Mouse (Mus musculus) hindbrain, embryonic 11.5 days (tissue): ENCODE measurements at regions not wholly inside any gene's neighbourhood (a gene's known extent, or its start where the extent isn't known, plus 50 kb on each side); places are given as distances from the start of the nearest gene placed in this dataset.
"Not testable (repeated sequence)": the region's sequence is repeated elsewhere in the genome, so short reads cannot be mapped to it uniquely, and the experiment has no call there.

ENCODE experiments used
- ATAC-seq: fragments of 200-750 bp; cut with Nextera tagmentation; 2 replicates; pipeline ENCODE4 v1.8.0; 2017; ENCODE audit warnings: mild to moderate bottlenecking, moderate TSS enrichment, moderate library complexity; ENCODE audit not compliant: low FRiP score
- DNase-seq: peaks from one replicate; pipeline ENCODE4 v3.0.0-alpha.2; 2015; ENCODE audit warnings: low spot score
- H3K27ac ChIP-seq: fragments of 300-500 bp; sonication (generic); 2 replicates; pipeline ENCODE4 v1.5.1; 2014; ENCODE audit warnings: mild to moderate bottlenecking, low read depth, low read length
- H3K27me3 ChIP-seq: fragments of 300-500 bp; sonication (generic); 2 replicates; pipeline ENCODE4 v1.6.1; 2014; ENCODE audit warnings: mild to moderate bottlenecking, low read length, moderate library complexity, mixed read lengths; ENCODE audit not compliant: control insufficient read depth, insufficient read depth
- H3K36me3 ChIP-seq: fragments of 300-500 bp; sonication (generic); 2 replicates; pipeline ENCODE4 v1.6.1; 2014; ENCODE audit warnings: mild to moderate bottlenecking, low read length, moderate library complexity, mixed read lengths; ENCODE audit not compliant: control insufficient read depth, insufficient read depth
- H3K4me1 ChIP-seq: fragments of 300-500 bp; sonication (generic); replicated peaks from 2 replicates; pipeline ENCODE4 v1.6.1; 2014; ENCODE audit warnings: low read length, mixed read lengths; ENCODE audit not compliant: control insufficient read depth, insufficient read depth
- H3K4me2 ChIP-seq: fragments of 300-500 bp; sonication (generic); replicated peaks from 2 replicates; pipeline ENCODE4 v1.6.1; 2014; ENCODE audit warnings: mild to moderate bottlenecking, low read depth, low read length
- H3K4me3 ChIP-seq: fragments of 300-500 bp; sonication (generic); 2 replicates; pipeline ENCODE4 v1.5.1; 2014; ENCODE audit warnings: low read depth, low read length
- H3K9ac ChIP-seq: fragments of 300-500 bp; sonication (generic); 2 replicates; pipeline ENCODE4 v1.6.1; 2014; ENCODE audit warnings: low read depth, low read length
- H3K9me3 ChIP-seq: fragments of 300-500 bp; sonication (generic); 2 replicates; pipeline ENCODE4 v1.6.1; 2016; ENCODE audit warnings: low read length; ENCODE audit not compliant: control insufficient read depth
- WGBS: fragments of 180-500 bp; shearing (Covaris S2); extraction: QIAGEN DNeasy Blood & Tissue Kit; methylation state at CpG from one replicate; pipeline ENCODE4 v1.1.7; 2014; 5-methylcytosine and 5-hydroxymethylcytosine counted together

DNA sequence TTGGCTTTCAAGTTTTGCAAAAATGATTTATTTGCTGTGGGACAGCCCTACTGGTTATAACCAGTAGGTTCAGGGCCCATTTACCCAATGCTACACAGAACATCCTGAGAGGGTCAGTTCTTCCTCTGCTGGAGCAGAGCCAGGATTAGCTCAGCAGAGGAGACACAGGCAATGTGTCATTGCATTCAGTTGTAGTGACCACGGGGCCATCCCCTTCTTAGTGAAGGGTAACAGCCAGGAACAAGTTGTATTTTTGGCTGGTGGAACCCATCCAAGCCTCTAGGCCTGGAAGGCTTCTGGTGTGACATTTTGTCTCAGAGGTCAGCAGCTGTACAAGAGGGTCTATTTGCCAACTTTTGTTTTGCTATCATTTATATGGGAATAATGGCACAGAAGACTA is 120.6 kb upstream of the Dlgap1 start:
- H3K9ac ChIP-seq: no peak overlapping the region
- H3K4me1 ChIP-seq: no peaks in the 10 kb centered on the region
- no peak overlapping the region for H3K4me2 ChIP-seq
- ATAC-seq (no peak), DNase-seq (no peak)
- no peak overlapping the region for H3K27ac ChIP-seq
- H3K4me3 ChIP-seq: no peak overlapping the region
- 83% methylated on average over 1 of the region's 1 CpGs for WGBS
- H3K27me3 ChIP-seq: no peaks in the 10 kb centered on the region
- H3K36me3 ChIP-seq: no peaks in the 10 kb centered on the region
- no peaks in the 10 kb centered on the region for H3K9me3 ChIP-seq

DNA sequence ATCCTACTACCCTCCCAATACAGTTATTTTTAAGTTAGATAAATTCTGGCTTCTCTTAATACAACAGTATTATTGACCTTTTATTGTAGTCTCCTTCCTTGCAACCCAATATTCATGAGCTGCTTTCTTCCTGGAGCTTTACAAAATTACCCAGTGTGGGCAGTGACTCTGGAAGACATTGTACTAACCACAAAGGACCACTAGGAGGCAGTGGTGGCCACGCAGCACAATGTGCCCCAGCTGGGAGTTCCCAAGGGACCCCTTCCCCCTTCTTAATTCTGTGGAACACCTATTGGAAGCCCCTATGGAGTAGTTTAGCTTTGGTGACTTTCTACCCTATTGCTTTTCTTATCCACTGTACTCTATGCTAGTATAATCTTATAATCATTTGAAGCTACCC is 118.8 kb upstream of the Dlgap1 start:
- Histone ChIP-seq H3K36me3 (no peaks in the 10 kb centered on the region), H3K9ac (no peak overlapping the region), H3K9me3 (no peaks in the 10 kb centered on the region), H3K4me3 (no peak overlapping the region), H3K27ac (no peak overlapping the region), H3K27me3 (no peaks in the 10 kb centered on the region), H3K4me1 (no peaks in the 10 kb centered on the region), H3K4me2 (no peak overlapping the region)
- DNase-seq: peak; percentile 20
- 17% methylated on average over 1 of the region's 1 CpGs for WGBS
- no peak for ATAC-seq

DNA sequence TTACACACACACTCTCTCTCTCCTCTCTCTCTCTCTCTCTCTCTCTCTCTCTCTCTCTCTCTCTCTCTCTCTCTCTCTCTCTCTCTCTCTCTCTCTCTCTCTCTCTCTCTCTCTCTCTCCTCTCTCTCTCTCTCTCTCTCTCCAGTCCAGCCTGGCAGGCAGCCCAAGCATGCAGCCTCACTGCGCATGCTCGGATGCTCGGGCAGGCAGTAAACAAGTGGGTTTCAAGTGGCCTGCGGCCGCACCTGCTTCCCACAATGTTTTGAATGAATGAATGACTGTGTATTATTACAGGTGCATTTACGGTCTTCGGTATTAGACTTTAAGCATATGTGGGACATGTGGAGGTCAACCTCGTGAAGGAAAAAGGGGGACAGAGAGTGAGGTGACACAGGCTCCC is 88.9 kb upstream of the Dlgap1 start:
- DNase-seq, H3K4me1 ChIP-seq, H3K4me2 ChIP-seq, H3K27me3 ChIP-seq, H3K9ac ChIP-seq, H3K36me3 ChIP-seq, H3K4me3 ChIP-seq, H3K9me3 ChIP-seq, H3K27ac ChIP-seq, ATAC-seq: not testable (repeated sequence)
- 85% methylated on average over 8 of the region's 8 CpGs for WGBS

DNA sequence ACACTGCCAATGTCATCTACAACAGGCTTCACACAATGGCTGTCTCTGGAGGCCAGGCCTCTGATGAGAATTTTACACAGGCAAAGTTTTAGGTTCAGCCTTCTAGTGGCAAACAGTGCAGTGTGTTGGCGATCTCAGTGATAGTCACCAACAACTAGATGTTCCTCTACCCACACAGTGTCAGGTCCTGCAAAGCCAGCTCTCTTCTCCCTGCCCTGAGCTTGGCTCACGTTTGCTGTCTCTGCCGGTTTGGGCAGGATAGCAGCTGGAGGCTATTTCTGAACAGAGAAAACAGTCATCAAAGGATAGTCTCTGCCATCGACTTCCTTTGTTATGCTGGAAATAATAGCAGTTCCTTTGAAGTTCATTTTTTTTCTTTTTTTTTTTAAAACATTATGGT is 74.9 kb upstream of the Dlgap1 start:
- no peak for ATAC-seq
- no peak for DNase-seq

More for the DNA sequence above, 74.9 kb upstream of the Dlgap1 start:
- Histone ChIP-seq H3K4me2 (no peak overlapping the region), H3K9me3 (no peaks in the 10 kb centered on the region), H3K4me1 (no peaks in the 10 kb centered on the region), H3K27me3 (no peaks in the 10 kb centered on the region), H3K4me3 (no peak overlapping the region), H3K36me3 (no peaks in the 10 kb centered on the region), H3K27ac (no peak overlapping the region), H3K9ac (no peak overlapping the region)
- WGBS: 61% methylated on average over 4 of the region's 4 CpGs
